Mouse (Mus musculus) frontal cortex, adult 2 months (tissue): ENCODE data around the gene Dck. TPM values are rescaled to one million over a fixed set of nuclear protein-coding genes. Genes with fewer than 3 reads are reported as not detected.
A peak's percentile ranks its signal among the peaks of the same experiment; 100 is the strongest.
"Not testable (repeated sequence)": the region's sequence is repeated elsewhere in the genome, so short reads cannot be mapped to it uniquely, and the experiment has no call there.

Experiments used
- DNase-seq, 2 experiments: peaks; one replicate each; pipeline ENCODE4 v3.0.0; 2022; ENCODE audit warnings: low spot score in 1 of 2; ENCODE audit errors: extremely low spot score in 1 of 2
- polyA plus RNA-seq: library from polyadenylated mRNA; depleted of rRNA; stranded (reverse); fragments of >200 nt; gene quantifications from 2 replicates; pipeline ENCODE4 v1.2.3, GENCODE M21; 2012; rRNA removed

Gene Dck
- 16.0 and 17.1 TPM in 2 replicates for polyA plus RNA-seq

GRCm38 (mm10) chr5:88764987-88765481 is at the start of gene Dck:
Gene Dck, plus strand, starts transcription at chr5:88764996.
- DNase-seq = peak; percentile 94 to 96

- no peak for DNase-seq
These were observed 47.8 kb upstream of the Dck start for GRCm38 (mm10) chr5:88716983-88717382.

GRCm38 (mm10) chr5:88720116-88721002 is 44.4 kb upstream of the Dck start, which contains the start of gene Mob1b:
Gene Mob1b, plus strand, starts transcription at chr5:88720855.
- peak; percentile 89 to 97 for DNase-seq

GRCm38 (mm10) chr5:88721003-88721475 is 43.8 kb upstream of the Dck start:
- DNase-seq = no peak

DNA sequence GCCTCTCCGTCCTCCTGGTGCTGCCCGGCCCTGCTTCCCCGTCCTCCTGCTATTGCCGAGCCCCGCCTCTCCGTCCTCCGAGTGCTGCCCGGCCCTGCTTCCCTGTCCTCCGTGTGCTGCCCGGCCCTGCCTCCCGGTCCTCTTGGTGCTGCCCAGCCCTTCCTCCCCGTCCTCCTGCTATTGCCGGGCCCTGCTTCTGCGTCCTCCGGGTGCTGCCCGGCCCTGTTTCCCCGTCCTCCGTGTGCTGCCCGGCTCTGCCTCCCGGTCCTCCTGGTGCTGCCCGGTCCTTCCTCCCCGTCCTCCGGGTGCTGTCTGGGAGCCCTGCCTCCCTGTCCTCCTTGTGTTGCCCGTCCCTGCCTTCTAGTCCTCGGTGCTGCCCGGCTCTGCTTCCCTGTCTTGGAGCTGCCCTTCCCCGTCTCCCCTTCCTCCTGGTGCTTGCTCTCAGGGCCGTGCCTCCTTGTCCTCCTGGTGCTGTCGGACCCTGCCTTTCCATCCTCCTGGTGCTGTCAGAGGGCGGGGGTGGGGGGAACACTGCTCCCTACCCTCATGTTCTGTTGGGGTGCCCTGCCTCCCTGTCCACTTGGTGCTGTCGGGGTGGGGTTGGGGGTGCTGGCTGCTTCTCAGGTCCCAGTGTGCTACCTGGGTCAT is 43.1 kb upstream of the Dck start:
- no peak for DNase-seq

DNA sequence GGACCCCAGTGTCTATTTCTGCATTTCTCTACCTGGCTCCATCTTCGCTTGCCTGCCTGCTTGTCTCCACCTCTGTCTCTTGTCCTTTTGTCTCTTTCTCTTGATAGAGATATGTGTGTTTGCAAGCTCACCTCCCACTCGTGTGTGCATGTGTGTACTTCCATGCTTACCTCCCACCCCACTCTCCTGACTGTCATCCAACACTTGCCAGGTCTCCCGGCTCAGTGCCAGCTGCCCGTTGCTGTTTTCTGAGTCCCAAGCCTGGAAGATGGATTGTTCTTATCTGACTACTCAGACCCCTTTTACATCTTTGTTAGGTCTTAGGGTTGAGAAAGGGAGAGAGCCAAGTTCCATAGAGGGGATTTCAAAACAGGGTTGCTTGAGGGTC is 42.6 kb upstream of the Dck start:
- DNase-seq = peak in 1 of 2 experiments; percentile 20

GRCm38 (mm10) chr5:88724030-88724429 is 40.8 kb upstream of the Dck start:
- DNase-seq = no peak

- no peak for DNase-seq
These were observed 37.1 kb upstream of the Dck start for GRCm38 (mm10) chr5:88727593-88728144.

DNA sequence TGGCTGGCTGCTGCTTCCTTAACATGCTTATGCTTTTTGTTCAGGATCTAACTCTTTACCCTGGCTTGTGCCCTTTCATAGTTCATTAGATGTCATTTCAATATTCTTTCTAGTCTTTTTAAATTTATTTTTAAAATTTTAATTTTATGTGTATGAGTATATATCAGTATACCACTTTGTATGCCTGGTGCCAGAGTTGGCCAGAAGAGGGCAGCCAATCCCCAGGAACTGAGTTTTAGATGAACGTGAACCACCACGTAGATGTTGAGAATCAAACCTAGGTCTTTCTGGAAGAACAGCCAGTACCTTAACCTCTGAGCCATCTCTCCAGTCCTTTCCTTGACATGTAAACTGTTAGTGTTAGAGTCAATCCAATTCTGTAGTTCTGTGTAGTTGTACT is 30.0 kb upstream of the Dck start:
- DNase-seq = no peak

DNA sequence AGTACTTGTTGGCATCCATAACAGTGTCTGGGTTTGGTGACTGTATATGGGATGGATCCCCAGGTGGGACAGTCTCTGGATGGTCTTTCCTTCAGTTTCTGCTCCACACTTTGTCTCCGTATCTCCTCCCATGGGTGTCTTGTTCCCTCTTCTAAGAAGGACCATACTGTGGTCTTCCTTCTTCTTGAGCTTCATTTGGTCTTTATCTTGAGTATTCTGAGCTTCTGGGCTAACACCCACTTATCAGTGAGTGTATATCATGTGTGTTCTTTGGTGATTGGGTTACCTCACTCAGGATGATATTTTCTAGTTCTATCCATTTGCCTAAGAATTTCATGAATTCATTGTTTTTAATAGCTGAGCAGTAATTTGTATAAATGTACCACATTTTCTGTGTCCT is 23.7 kb upstream of the Dck start:
- not testable (repeated sequence) for DNase-seq

DNA sequence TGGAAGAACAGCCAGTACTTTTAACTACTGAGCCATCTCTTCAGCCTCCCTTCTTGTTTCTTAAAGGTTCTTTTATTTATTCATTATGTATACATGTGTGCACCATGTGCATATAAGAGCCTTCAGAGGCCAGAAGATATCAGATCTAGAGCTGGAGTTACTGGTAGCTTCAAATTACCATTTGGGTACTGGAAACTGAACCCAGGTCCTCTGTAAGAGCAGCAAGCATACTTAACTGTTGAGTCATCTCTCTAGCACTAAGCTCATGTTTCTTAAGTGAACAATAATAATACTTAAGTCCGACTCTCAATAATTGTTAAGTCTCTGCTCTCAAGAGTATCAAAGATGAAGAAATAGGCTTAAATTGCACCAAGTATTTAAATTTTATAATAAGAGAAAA is 17.0 kb upstream of the Dck start:
- DNase-seq = no peak

GRCm38 (mm10) chr5:88753199-88753598 is 11.6 kb upstream of the Dck start:
- no peak for DNase-seq

GRCm38 (mm10) chr5:88762611-88763010 is 2.2 kb upstream of the Dck start:
- no peak for DNase-seq

DNA sequence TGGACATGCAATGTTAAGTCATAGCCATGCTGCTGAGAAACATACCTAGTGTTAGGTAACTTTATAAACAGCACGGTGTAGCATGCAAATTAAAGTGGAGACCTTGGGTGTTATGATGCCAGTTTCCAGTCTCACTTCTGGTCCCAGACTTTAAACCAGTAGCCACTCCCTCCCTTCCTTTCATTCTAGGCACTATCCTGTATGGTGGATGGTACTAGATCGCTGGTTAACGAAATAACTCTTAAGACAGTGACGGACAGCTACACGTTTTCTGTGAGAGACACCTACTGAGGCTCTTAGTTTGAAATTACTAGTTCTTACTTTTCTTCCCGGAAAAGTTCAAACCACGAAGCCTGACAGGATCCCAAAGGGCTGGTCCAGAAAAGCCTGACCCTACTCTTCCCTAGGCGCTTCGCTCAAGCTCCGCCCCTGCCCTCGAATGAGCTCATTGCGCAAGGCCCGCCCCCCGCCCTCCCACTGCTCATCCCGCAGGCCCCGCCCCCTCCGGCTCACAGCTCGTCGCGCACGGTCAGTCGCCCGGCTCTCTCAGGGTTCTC is 288 bp upstream of the Dck start:
- no peak for DNase-seq

DNA sequence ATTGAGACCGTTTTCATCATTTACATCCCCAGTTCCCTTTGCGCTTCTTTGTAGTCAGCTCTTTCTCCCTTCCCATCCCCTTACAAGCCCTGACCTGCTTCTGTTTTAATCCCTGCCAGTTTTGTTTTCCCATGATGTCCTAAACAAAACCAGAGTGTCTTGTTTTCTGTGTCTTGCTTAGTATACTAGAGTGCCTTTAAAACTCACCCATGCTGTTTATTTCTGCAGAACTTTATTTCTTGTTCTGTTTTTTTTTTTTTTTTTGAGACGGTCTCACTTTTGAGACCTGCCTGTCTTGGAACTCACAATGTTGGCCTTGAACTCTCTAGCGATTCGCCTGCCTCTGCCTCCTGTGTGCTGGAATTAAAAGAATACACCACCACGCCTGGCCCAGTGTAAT is 791 bp downstream of the Dck start:
- no peak for DNase-seq

DNA sequence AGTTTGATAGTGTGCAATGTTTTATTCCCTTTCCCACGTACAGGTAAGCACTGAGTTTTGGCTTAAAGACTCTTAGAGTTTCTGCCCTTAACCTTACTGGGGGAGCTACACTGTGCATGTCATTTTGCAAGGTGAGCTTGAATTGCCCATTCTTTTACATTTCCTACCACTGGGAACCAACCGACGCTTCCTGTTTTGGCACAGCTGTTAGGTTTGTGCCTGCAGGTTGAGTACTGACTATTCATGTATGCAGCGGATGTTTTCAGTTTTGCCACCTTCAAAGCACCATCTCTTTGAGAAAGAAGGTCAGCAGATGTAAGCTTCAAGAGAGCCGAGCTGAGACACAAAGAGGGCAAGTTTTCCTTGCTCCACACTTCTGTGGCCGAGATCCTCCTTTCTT is 1.3 kb downstream of the Dck start:
- no peak for DNase-seq

GRCm38 (mm10) chr5:88766863-88767262 is 2.1 kb downstream of the Dck start:
- DNase-seq = no peak

- DNase-seq = no peak
These were observed 3.4 kb downstream of the Dck start for GRCm38 (mm10) chr5:88768201-88768600.

DNA sequence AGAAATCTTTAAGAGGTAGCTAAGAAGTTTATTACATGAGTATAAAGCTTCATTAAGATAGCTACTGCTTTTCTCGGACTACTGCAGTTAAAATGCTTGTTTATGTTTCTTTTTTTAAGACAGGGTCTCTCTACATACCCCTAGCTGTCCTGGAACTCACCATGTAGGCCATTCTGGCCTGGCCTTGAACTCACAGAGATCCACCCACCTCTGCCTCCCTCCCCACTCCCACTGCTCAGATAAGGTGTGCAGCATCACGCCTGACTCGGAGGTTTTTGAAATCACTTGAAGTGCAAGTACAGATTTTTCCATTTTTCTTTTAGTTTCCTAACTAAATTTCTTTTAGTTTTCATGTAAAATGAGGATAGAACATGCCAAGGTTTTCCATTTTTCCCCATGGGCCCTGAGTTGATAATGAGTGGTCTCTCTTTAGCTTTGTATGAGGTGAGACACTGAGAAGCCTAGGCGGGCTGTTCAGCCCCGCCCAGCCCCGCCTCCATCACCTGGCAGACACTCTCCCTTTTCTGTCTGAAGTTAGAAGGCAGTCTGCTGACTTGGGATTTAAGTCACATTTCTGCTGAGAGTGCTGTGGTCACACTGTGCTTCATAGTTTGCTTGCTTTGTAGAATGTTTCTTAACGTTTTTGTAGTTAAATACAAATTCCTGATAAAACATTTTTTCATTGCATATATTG is 17.4 kb downstream of the Dck start:
- no peak for DNase-seq

GRCm38 (mm10) chr5:88785059-88785458 is 20.3 kb downstream of the Dck start:
- DNase-seq = no peak
